Mouse (Mus musculus) limb, embryonic 14.5 days (tissue): ENCODE data around the gene Tjp3. TPM values are rescaled to one million over a fixed set of nuclear protein-coding genes. Genes with fewer than 3 reads are reported as not detected.

Source experiments
- ATAC-seq: fragments of 200-750 bp; cut with Nextera tagmentation; 2 replicates; pipeline ENCODE4 v1.8.0; 2017; ENCODE audit warnings: low read depth, moderate number of reproducible peaks, moderate TSS enrichment; ENCODE audit not compliant: low FRiP score
- DNase-seq: peaks from one replicate; pipeline ENCODE4 v3.0.0-alpha.2; 2015; ENCODE audit warnings: low spot score
- H3K27ac ChIP-seq: fragments of 300-500 bp; sonication (generic); replicated peaks from 2 replicates; pipeline ENCODE4 v1.5.1; 2014; ENCODE audit warnings: low read depth, mild to moderate bottlenecking, low read length, moderate library complexity, mixed read lengths
- H3K27me3 ChIP-seq: fragments of 300-500 bp; sonication (generic); 2 replicates; pipeline ENCODE4 v1.6.1; 2014; ENCODE audit warnings: low read length, mixed read lengths; ENCODE audit not compliant: control insufficient read depth, insufficient read depth
- H3K36me3 ChIP-seq: fragments of 300-500 bp; sonication (generic); 2 replicates; pipeline ENCODE4 v1.6.1; 2014; ENCODE audit warnings: mild to moderate bottlenecking, low read length, moderate library complexity, mixed read lengths; ENCODE audit not compliant: control insufficient read depth, insufficient read depth
- H3K4me1 ChIP-seq: fragments of 300-500 bp; sonication (generic); 2 replicates; pipeline ENCODE4 v1.6.1; 2014; ENCODE audit warnings: antibody characterized with exemption, low read length, mixed read lengths; ENCODE audit not compliant: control insufficient read depth, insufficient read depth
- H3K4me2 ChIP-seq: fragments of 300-500 bp; sonication (generic); replicated peaks from 2 replicates; pipeline ENCODE4 v1.6.1; 2014; ENCODE audit warnings: low read depth, mild to moderate bottlenecking, low read length, moderate library complexity; ENCODE audit not compliant: severe bottlenecking
- H3K4me3 ChIP-seq: fragments of 300-500 bp; sonication (generic); replicated peaks from 2 replicates; pipeline ENCODE4 v1.5.1; 2014; ENCODE audit warnings: low read length
- H3K9ac ChIP-seq: fragments of 300-500 bp; sonication (generic); 2 replicates; pipeline ENCODE4 v1.6.1; 2014; ENCODE audit warnings: mild to moderate bottlenecking, low read depth, low read length, moderate library complexity; ENCODE audit not compliant: severe bottlenecking
- H3K9me3 ChIP-seq: fragments of 300-500 bp; sonication (generic); 2 replicates; pipeline ENCODE4 v1.6.1; 2016; ENCODE audit warnings: low read length; ENCODE audit not compliant: control insufficient read depth
- POLR2A ChIP-seq: fragments of 200-500 bp; IDR thresholded peaks from 2 replicates; pipeline ENCODE4 v1.8.0; 2012; ENCODE audit warnings: inconsistent platforms, mild to moderate bottlenecking, moderate library complexity, borderline replicate concordance; ENCODE audit not compliant: insufficient read depth, insufficient read length; ENCODE audit errors: extremely low read depth
- WGBS: fragments of 180-500 bp; shearing (Covaris S2); extraction: QIAGEN DNeasy Blood & Tissue Kit; methylation state at CpG from one replicate; pipeline ENCODE4 v1.1.7; 2014; 5-methylcytosine and 5-hydroxymethylcytosine counted together
- polyA plus RNA-seq, 2 experiments: library from polyadenylated mRNA; depleted of rRNA in 1 of 2; stranded (reverse) in 1 of 2; unstranded in 1 of 2; fragments of >200 nt; fragmentation: Nextera tagmentation in 1 of 2; extraction: Ambion mirVana in 1 of 2; gene quantifications; 2 replicates each; pipeline versions ENCODE4 v1.2.1 to v1.2.3; 2012 to 2014

Gene Tjp3
- polyA plus RNA-seq, 2 experiments = 2.8 to 5.2 TPM

- WGBS = 64% methylated on average over 2 of the region's 2 CpGs
- Histone ChIP-seq H3K4me2 (no peak overlapping the region), H3K27me3 (peaks cover 16% of the 10 kb centered on the region), H3K4me3 (no peak overlapping the region), H3K36me3 (no peaks in the 10 kb centered on the region; the same call in 1 of the 2 replicates), H3K9ac (no peak overlapping the region), H3K4me1 (peaks cover 1% of the 10 kb centered on the region; the same call in 1 of the 2 replicates), H3K9me3 (no peaks in the 10 kb centered on the region), H3K27ac (no peak overlapping the region)
- no peak for DNase-seq
- no peak for TF ChIP-seq POLR2A
- ATAC-seq = no peak
These were observed 52.8 kb downstream of the Tjp3 start for GRCm38 (mm10) chr10:81238618-81239017.

DNA sequence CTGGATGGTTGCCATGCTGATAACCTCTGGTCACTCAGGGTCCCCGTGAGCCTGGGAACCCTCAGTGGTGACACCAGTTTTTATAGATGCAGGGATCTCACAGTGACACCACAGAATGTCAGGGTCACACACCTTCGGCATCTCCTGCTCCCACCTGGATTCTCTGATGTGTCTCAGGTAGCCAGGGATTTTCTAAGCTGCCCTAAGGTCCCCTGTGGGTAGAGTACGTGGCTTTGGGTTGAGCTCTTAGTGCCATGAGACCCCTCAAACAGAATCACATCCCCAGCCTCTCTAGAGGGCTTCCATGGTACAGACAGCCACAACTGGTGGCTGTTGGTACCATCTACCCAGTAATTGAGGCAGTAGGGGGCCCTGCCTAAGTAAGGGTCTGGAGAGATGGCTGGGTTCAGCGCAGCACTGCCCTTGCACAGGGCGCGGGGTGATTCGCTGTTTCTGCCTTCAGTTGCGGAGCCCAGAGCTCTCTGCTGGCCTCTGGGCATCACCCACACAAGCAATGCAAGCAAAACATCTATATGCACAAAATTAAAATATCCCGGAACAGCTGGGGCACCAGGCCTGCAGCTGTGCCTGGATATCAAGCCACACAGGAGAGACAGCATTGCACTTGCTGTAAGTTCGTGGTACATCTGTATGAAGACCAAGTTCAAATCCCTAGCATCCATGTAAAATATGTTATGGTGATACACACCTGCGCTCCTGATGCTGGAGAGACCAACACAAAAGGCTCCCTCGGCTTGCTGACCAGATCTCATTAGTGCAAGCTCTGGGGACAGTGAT lies 54.7 kb downstream of the Tjp3 start:
- Histone ChIP-seq H3K9ac (no peak overlapping the region), H3K9me3 (no peaks in the 10 kb centered on the region), H3K36me3 (no peaks in the 10 kb centered on the region; the same call in 1 of the 2 replicates), H3K27ac (no peak overlapping the region), H3K27me3 (peaks cover 25% of the 10 kb centered on the region), H3K4me2 (no peak overlapping the region), H3K4me3 (no peak overlapping the region), H3K4me1 (peaks cover 7% of the 10 kb centered on the region)
- no peak for TF ChIP-seq POLR2A
- DNase-seq = no peak
- WGBS = 79% methylated on average over 12 of the region's 12 CpGs
- no peak for ATAC-seq

DNA sequence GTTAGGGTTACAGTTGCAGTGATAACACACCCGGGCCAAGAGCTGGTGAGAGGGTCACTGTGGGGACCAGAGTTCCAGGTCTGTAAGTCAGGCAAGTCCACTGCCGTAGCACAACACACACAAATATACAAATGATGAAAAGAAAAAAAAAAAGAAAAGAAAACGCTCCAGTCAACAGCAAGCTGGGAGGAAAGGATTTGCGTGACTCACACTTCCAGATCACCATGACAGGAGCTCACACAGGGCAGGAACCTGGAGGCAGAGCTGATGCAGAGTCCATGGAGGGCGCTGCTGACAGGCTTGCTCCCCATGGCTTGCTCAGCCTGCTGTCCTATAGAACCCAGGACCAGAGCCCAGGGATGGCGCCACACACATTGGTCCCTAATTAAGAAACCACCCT lies 57.2 kb downstream of the Tjp3 start:
- DNase-seq = no peak
- Histone ChIP-seq H3K9me3 (no peaks in the 10 kb centered on the region), H3K4me3 (0 out of 2 replicates have a peak overlapping the region, but pooled peaks have one; percentile 71), H3K9ac (no peak overlapping the region), H3K4me2 (0 out of 2 replicates have a peak overlapping the region, but pooled peaks have one; percentile 81), H3K4me1 (peaks cover 12% of the 10 kb centered on the region), H3K27ac (no peak overlapping the region), H3K36me3 (no peaks in the 10 kb centered on the region; the same call in 1 of the 2 replicates), H3K27me3 (peaks cover 39% of the 10 kb centered on the region)
- 75% methylated on average over 6 of the region's 6 CpGs for WGBS
- TF ChIP-seq POLR2A = no peak
- no peak for ATAC-seq

DNA sequence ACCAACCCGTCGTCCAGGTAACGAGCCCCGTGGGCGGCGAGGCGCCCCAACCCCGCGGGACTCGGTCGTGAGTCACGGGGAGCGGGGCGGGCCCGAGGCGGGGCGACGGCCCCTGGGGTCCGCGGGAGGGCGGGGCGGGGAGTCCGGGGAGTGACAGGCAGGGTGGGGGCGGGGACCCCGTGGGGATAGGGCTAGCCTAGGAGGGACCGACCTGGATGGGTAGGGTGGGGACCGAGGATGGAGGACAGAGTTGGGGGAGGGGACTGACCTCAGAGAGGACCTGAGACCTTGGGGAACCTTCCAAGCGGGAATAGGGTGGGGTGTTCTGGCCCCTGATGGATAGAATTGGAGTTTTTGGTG lies 58.2 kb downstream of the Tjp3 start:
- Histone ChIP-seq H3K27me3 (peaks cover 35% of the 10 kb centered on the region), H3K36me3 (no peaks in the 10 kb centered on the region; the same call in 1 of the 2 replicates), H3K27ac (no peak overlapping the region), H3K4me2 (peak overlapping the region; percentile 81), H3K4me1 (peaks cover 12% of the 10 kb centered on the region), H3K9ac (peak overlapping the region; percentile 72), H3K9me3 (no peaks in the 10 kb centered on the region), H3K4me3 (peak overlapping the region; percentile 71)
- DNase-seq (no peak), ATAC-seq (peak; percentile 53)
- WGBS = 4% methylated on average over 26 of the region's 28 CpGs
- TF ChIP-seq POLR2A = no peak

GRCm38 (mm10) chr10:81232580-81233225 lies 58.7 kb downstream of the Tjp3 start, which contains the start of gene Zfr2:
Gene Zfr2, plus strand, starts transcription at chr10:81233155.
- Histone ChIP-seq H3K9ac (peak within 1 kb of the TSS; percentile 72), H3K9me3 (no peaks in the 10 kb centered on the region), H3K4me2 (peak within 1 kb of the TSS; percentile 81), H3K4me1 (peaks cover 12% of the 10 kb centered on the region), H3K4me3 (peak within 1 kb of the TSS; percentile 71), H3K36me3 (no peaks in the 10 kb centered on the region; the same call in 1 of the 2 replicates), H3K27me3 (peaks cover 35% of the 10 kb centered on the region), H3K27ac (no peak within 1 kb of the TSS)
- TF ChIP-seq POLR2A = no peak
- ATAC-seq (peak; percentile 88), DNase-seq (peak; percentile 59)
- 11% methylated on average over 29 of the region's 29 CpGs for WGBS
